Mouse (Mus musculus) bone marrow macrophage, adult 2 months (primary cell): ENCODE data around the gene Cyren.

Experiments
- CTCF ChIP-seq: IDR thresholded peaks from 2 replicates; pipeline ENCODE4 v1.5.1; 2012; ENCODE audit warnings: low read depth, mild to moderate bottlenecking, low read length, moderate library complexity
- POLR2A ChIP-seq: IDR thresholded peaks from 2 replicates; pipeline ENCODE4 v1.6.1; 2012; ENCODE audit warnings: mild to moderate bottlenecking, low read depth, low read length, borderline replicate concordance

- TF ChIP-seq POLR2A (no peak), CTCF (no peak)
These were observed 31.9 kb upstream of the Cyren start for GRCm38 (mm10) chr6:34909631-34910345.
